Mouse (Mus musculus): ENCODE results near the gene Wdr26. TPM values are rescaled to one million over a fixed set of nuclear protein-coding genes. Genes with fewer than 3 reads are reported as not detected.
A peak's percentile ranks its signal among the peaks of the same experiment; 100 is the strongest.

Gene Wdr26
- polyA plus RNA-seq, 1 experiment from 2014 or later, result 43.5 TPM

- DNase-seq (ENCODE audit: low spot score) (no peak), ATAC-seq (replicated peaks; ENCODE audit: low FRiP score, low TSS enrichment, low read depth) (no peak)
- Histone ChIP-seq H3K36me3 (ENCODE audit: control insufficient read depth, insufficient read depth, low read length) (peaks cover 64% of the 10 kb centered on the region), H3K4me2 (ENCODE audit: low read length) (no peak overlapping the region), H3K27ac (ENCODE audit: low read depth) (no peak overlapping the region), H3K4me3 (ENCODE audit: low read depth, low read length) (no peak overlapping the region), H3K9ac (ENCODE audit: low read length) (no peak overlapping the region), H3K4me1 (replicated peaks; ENCODE audit: control insufficient read depth, insufficient read depth, low read length) (no peaks in the 10 kb centered on the region), H3K27me3 (replicated peaks; ENCODE audit: control insufficient read depth, insufficient read depth, low read length) (no peaks in the 10 kb centered on the region), H3K9me3 (ENCODE audit: control insufficient read depth, low read length) (no peaks in the 10 kb centered on the region)
- WGBS, result 72% methylated on average over 2 of the region's 2 CpGs
Observed at GRCm38 (mm10) chr1:181167816-181168215, 44.0 kb downstream of the Wdr26 start.

- Histone ChIP-seq H3K4me1 (replicated peaks; ENCODE audit: control insufficient read depth, insufficient read depth, low read length) (peaks cover 12% of the 10 kb centered on the region), H3K9me3 (ENCODE audit: control insufficient read depth, low read length) (no peaks in the 10 kb centered on the region), H3K9ac (ENCODE audit: low read length) (peak overlapping the region; percentile 91), H3K4me2 (ENCODE audit: low read length) (peak overlapping the region; percentile 73), H3K36me3 (ENCODE audit: control insufficient read depth, insufficient read depth, low read length) (peaks cover 28% of the 10 kb centered on the region), H3K4me3 (ENCODE audit: low read depth, low read length) (peak overlapping the region; percentile 92), H3K27ac (ENCODE audit: low read depth) (peak overlapping the region; percentile 88; the same call in 1 of the 2 replicates), H3K27me3 (replicated peaks; ENCODE audit: control insufficient read depth, insufficient read depth, low read length) (no peaks in the 10 kb centered on the region)
- no peak for DNase-seq (ENCODE audit: low spot score)
- 28% methylated on average over 5 of the region's 5 CpGs for WGBS
- no peak for ATAC-seq (replicated peaks; ENCODE audit: low FRiP score, low TSS enrichment, low read depth)
Observed at GRCm38 (mm10) chr1:181151541-181151940, 60.3 kb downstream of the Wdr26 start.

GRCm38 (mm10) chr1:181150827-181151534 lies 60.8 kb downstream of the Wdr26 start:
- peak; percentile 94 for ATAC-seq (replicated peaks; ENCODE audit: low FRiP score, low TSS enrichment, low read depth)
- Histone ChIP-seq H3K9ac (ENCODE audit: low read length) (peak overlapping the region; percentile 91), H3K4me3 (ENCODE audit: low read depth, low read length) (peak overlapping the region; percentile 92), H3K27me3 (replicated peaks; ENCODE audit: control insufficient read depth, insufficient read depth, low read length) (no peaks in the 10 kb centered on the region), H3K27ac (ENCODE audit: low read depth) (peak overlapping the region; percentile 88), H3K4me2 (ENCODE audit: low read length) (peak overlapping the region; percentile 73), H3K4me1 (replicated peaks; ENCODE audit: control insufficient read depth, insufficient read depth, low read length) (peaks cover 12% of the 10 kb centered on the region), H3K36me3 (ENCODE audit: control insufficient read depth, insufficient read depth, low read length) (peaks cover 22% of the 10 kb centered on the region), H3K9me3 (ENCODE audit: control insufficient read depth, low read length) (no peaks in the 10 kb centered on the region)
- DNase-seq (ENCODE audit: low spot score), result peak; percentile 91
- under 1% methylated on average over 55 of the region's 59 CpGs for WGBS

GRCm38 (mm10) chr1:181150431-181150826 lies 61.4 kb downstream of the Wdr26 start:
- WGBS, result 73% methylated on average over 3 of the region's 3 CpGs
- ATAC-seq (replicated peaks; ENCODE audit: low FRiP score, low TSS enrichment, low read depth), result no peak
- peak overlapping the region; percentile 92 for H3K4me3 ChIP-seq (ENCODE audit: low read depth, low read length)

GRCm38 (mm10) chr1:181149373-181150017 lies 62.3 kb downstream of the Wdr26 start:
- H3K36me3 ChIP-seq (ENCODE audit: control insufficient read depth, insufficient read depth, low read length), result peaks cover 9% of the 10 kb centered on the region; the same call in 1 of the 2 replicates
- no peaks in the 10 kb centered on the region for H3K9me3 ChIP-seq (ENCODE audit: control insufficient read depth, low read length)
- no peak overlapping the region for H3K4me2 ChIP-seq (ENCODE audit: low read length)
- no peak for ATAC-seq (replicated peaks; ENCODE audit: low FRiP score, low TSS enrichment, low read depth)
- no peaks in the 10 kb centered on the region for H3K27me3 ChIP-seq (replicated peaks; ENCODE audit: control insufficient read depth, insufficient read depth, low read length)
- no peak overlapping the region for H3K27ac ChIP-seq (ENCODE audit: low read depth)
- WGBS, result 71% methylated on average over 3 of the region's 3 CpGs
- H3K4me3 ChIP-seq (ENCODE audit: low read depth, low read length), result no peak overlapping the region
- DNase-seq (ENCODE audit: low spot score), result no peak
- H3K4me1 ChIP-seq (replicated peaks; ENCODE audit: control insufficient read depth, insufficient read depth, low read length), result peaks cover 20% of the 10 kb centered on the region
- H3K9ac ChIP-seq (ENCODE audit: low read length), result no peak overlapping the region

More at GRCm38 (mm10) chr1:181150431-181150826, 61.4 kb downstream of the Wdr26 start:
- H3K4me1 ChIP-seq (replicated peaks; ENCODE audit: control insufficient read depth, insufficient read depth, low read length), result peaks cover 14% of the 10 kb centered on the region
- H3K4me2 ChIP-seq (ENCODE audit: low read length), result no peak overlapping the region
- H3K36me3 ChIP-seq (ENCODE audit: control insufficient read depth, insufficient read depth, low read length), result peaks cover 17% of the 10 kb centered on the region
- no peak overlapping the region for H3K9ac ChIP-seq (ENCODE audit: low read length)
- H3K27me3 ChIP-seq (replicated peaks; ENCODE audit: control insufficient read depth, insufficient read depth, low read length), result no peaks in the 10 kb centered on the region
- DNase-seq (ENCODE audit: low spot score), result no peak
- H3K9me3 ChIP-seq (ENCODE audit: control insufficient read depth, low read length), result no peaks in the 10 kb centered on the region
- no peak overlapping the region for H3K27ac ChIP-seq (ENCODE audit: low read depth)

- Histone ChIP-seq H3K27ac (ENCODE audit: low read depth) (no peak overlapping the region), H3K9ac (ENCODE audit: low read length) (no peak overlapping the region), H3K4me3 (ENCODE audit: low read depth, low read length) (no peak overlapping the region), H3K27me3 (replicated peaks; ENCODE audit: control insufficient read depth, insufficient read depth, low read length) (no peaks in the 10 kb centered on the region), H3K36me3 (ENCODE audit: control insufficient read depth, insufficient read depth, low read length) (peaks cover 2% of the 10 kb centered on the region; the same call in 1 of the 2 replicates), H3K4me1 (replicated peaks; ENCODE audit: control insufficient read depth, insufficient read depth, low read length) (peaks cover 20% of the 10 kb centered on the region), H3K9me3 (ENCODE audit: control insufficient read depth, low read length) (no peaks in the 10 kb centered on the region), H3K4me2 (ENCODE audit: low read length) (no peak overlapping the region)
- DNase-seq (ENCODE audit: low spot score) (no peak), ATAC-seq (replicated peaks; ENCODE audit: low FRiP score, low TSS enrichment, low read depth) (no peak)
- WGBS, result 62% methylated on average over 5 of the region's 5 CpGs
Observed at GRCm38 (mm10) chr1:181148540-181148939, 63.3 kb downstream of the Wdr26 start.

GRCm38 (mm10) chr1:181146187-181146586 lies 65.6 kb downstream of the Wdr26 start:
- no peaks in the 10 kb centered on the region for H3K27me3 ChIP-seq (replicated peaks; ENCODE audit: control insufficient read depth, insufficient read depth, low read length)
- no peaks in the 10 kb centered on the region for H3K9me3 ChIP-seq (ENCODE audit: control insufficient read depth, low read length)
- H3K36me3 ChIP-seq (ENCODE audit: control insufficient read depth, insufficient read depth, low read length), result peaks cover 10% of the 10 kb centered on the region
- no peak overlapping the region for H3K27ac ChIP-seq (ENCODE audit: low read depth)
- no peak for DNase-seq (ENCODE audit: low spot score)
- H3K4me1 ChIP-seq (replicated peaks; ENCODE audit: control insufficient read depth, insufficient read depth, low read length), result peaks cover 14% of the 10 kb centered on the region; the same call in 1 of the 2 replicates
- WGBS, result 85% methylated on average over 2 of the region's 2 CpGs
- no peak overlapping the region for H3K9ac ChIP-seq (ENCODE audit: low read length)
- no peak overlapping the region for H3K4me2 ChIP-seq (ENCODE audit: low read length)
- H3K4me3 ChIP-seq (ENCODE audit: low read depth, low read length), result no peak overlapping the region
- no peak for ATAC-seq (replicated peaks; ENCODE audit: low FRiP score, low TSS enrichment, low read depth)

- Histone ChIP-seq H3K27me3 (replicated peaks; ENCODE audit: control insufficient read depth, insufficient read depth, low read length) (no peaks in the 10 kb centered on the region), H3K4me1 (replicated peaks; ENCODE audit: control insufficient read depth, insufficient read depth, low read length) (peaks cover 14% of the 10 kb centered on the region; the same call in 1 of the 2 replicates), H3K36me3 (ENCODE audit: control insufficient read depth, insufficient read depth, low read length) (peaks cover 22% of the 10 kb centered on the region), H3K4me3 (ENCODE audit: low read depth, low read length) (peak overlapping the region; percentile 78), H3K4me2 (ENCODE audit: low read length) (peak overlapping the region; percentile 62), H3K9me3 (ENCODE audit: control insufficient read depth, low read length) (no peaks in the 10 kb centered on the region), H3K9ac (ENCODE audit: low read length) (peak overlapping the region; percentile 61), H3K27ac (ENCODE audit: low read depth) (peak overlapping the region; percentile 90)
- WGBS, result 12% methylated on average over 12 of the region's 12 CpGs
- ATAC-seq (replicated peaks; ENCODE audit: low FRiP score, low TSS enrichment, low read depth), result no peak
- no peak for DNase-seq (ENCODE audit: low spot score)
Observed at GRCm38 (mm10) chr1:181144966-181145365, 66.8 kb downstream of the Wdr26 start.

All from intestine, embryonic 14.5 days (tissue).